9 mouse cellular contexts compared by ENCODE assay signal in genomic region chr16:10565278-10565885, GRCm38 (mm10). TPM values are rescaled to one million over a fixed set of nuclear protein-coding genes. Genes with fewer than 3 reads are reported as not detected.
DNase-seq lines count a peak whose midpoint lies in the region; ATAC-seq and TF ChIP-seq lines count a peak whose summit lies in the region.
"Had no signal": no experiment of that assay in that cellular context is flagged by ENCODE, and none has a peak within 500 bp of the region (broad histone marks: within the 10 kb centered on the region; RNA-seq: fewer than 3 reads in every experiment).

No protein-coding gene starts in this region.

- no peaks in the 10 kb centered on the region for H3K27me3 ChIP-seq in G1E (ENCODE audit: insufficient read depth, low read length)
- H3K27me3 ChIP-seq in forebrain, embryonic 10.5 days (ENCODE audit: poor library complexity, severe bottlenecking): no peaks in the 10 kb centered on the region
- no peaks in the 10 kb centered on the region for H3K27me3 ChIP-seq in lung, embryonic 16.5 days (ENCODE audit: control insufficient read depth, insufficient read depth, low read depth, low read length)

- peaks cover 85% of the 10 kb centered on the region for H3K36me3 ChIP-seq in G1E (replicated peaks)
- H3K36me3 ChIP-seq in forebrain, embryonic 10.5 days (replicated peaks): peaks cover 25% of the 10 kb centered on the region
- H3K36me3 ChIP-seq in lung, embryonic 16.5 days (ENCODE audit: control insufficient read depth, insufficient read depth, low read length): peaks cover 5% of the 10 kb centered on the region; the same call in 1 of the 2 replicates

- no peak overlapping the region for H3K27ac ChIP-seq in forebrain, embryonic 10.5 days
- H3K27ac ChIP-seq in lung, embryonic 16.5 days (ENCODE audit: low read length): no peak overlapping the region
- H3K27ac ChIP-seq: macrophage had no signal

- peak; percentile 95 for TF ChIP-seq CTCF in G1E (IDR thresholded peaks at IDR 0.05; ENCODE audit: low read depth, low read length)

- H3K4me2 ChIP-seq in lung, embryonic 16.5 days (ENCODE audit: low read depth, low read length): no peak overlapping the region

- H3K9ac ChIP-seq in lung, embryonic 16.5 days (ENCODE audit: low read length): no peak overlapping the region

- DNase-seq in G1E (ENCODE audit: low spot score): peak; percentile 74
- peak; percentile 57 for DNase-seq in c-Kit-positive CD71-negative TER-119-negative erythroid progenitor cells, embryonic 14.5 days (ENCODE audit: low read depth)
- peak; percentile 69 for DNase-seq in forebrain, embryonic 10.5 days (ENCODE audit: extremely low spot score, low spot score)
- DNase-seq in heart, postnatal 25 days (ENCODE audit: low spot score): peak; percentile 20
- peak; percentile 78 to 84 for DNase-seq in kidney, postnatal 4 days
- DNase-seq in ovary, postnatal 36 days (ENCODE audit: low spot score): peak; percentile 67
- peak; percentile 82 for DNase-seq in thymus, postnatal 14 days

- WGBS in forebrain, embryonic 10.5 days: 40% methylated on average over 4 of the region's 4 CpGs
- WGBS in lung, embryonic 16.5 days: 32% methylated on average over 4 of the region's 4 CpGs

- intact Hi-C loops in heart, postnatal 25 days (cut with DNase I): loop anchor here (5.0 kb wide), 1 partner anchor 467 kb away; no protein-coding TSS in a partner anchor

- no peak overlapping the region for H3K4me3 ChIP-seq in G1E (ENCODE audit: low read depth, low read length)
- H3K4me3 ChIP-seq in forebrain, embryonic 10.5 days: no peak overlapping the region
- no peak overlapping the region for H3K4me3 ChIP-seq in lung, embryonic 16.5 days (ENCODE audit: low read length)

- peaks cover 8% of the 10 kb centered on the region for H3K4me1 ChIP-seq in G1E (ENCODE audit: insufficient read depth, low read depth, low read length)
- peaks cover 10% of the 10 kb centered on the region for H3K4me1 ChIP-seq in forebrain, embryonic 10.5 days
- no peaks in the 10 kb centered on the region for H3K4me1 ChIP-seq in lung, embryonic 16.5 days (replicated peaks; ENCODE audit: control insufficient read depth, insufficient read depth, low read length)

- no peaks in the 10 kb centered on the region for H3K9me3 ChIP-seq in G1E (replicated peaks)
- no peaks in the 10 kb centered on the region for H3K9me3 ChIP-seq in forebrain, embryonic 10.5 days
- H3K9me3 ChIP-seq in lung, embryonic 16.5 days (ENCODE audit: control insufficient read depth, low read length): no peaks in the 10 kb centered on the region

- peak; percentile 40 for ATAC-seq in G1E (ENCODE audit: extremely low read depth, insufficient number of reproducible peaks, low FRiP score, poor library complexity, severe bottlenecking)
- peak; percentile 74; the same call in 1 of the 2 replicates for ATAC-seq in lung, embryonic 16.5 days (ENCODE audit: low read depth)

RNA-seq across cellular contexts. Expression of gene Clec16a, which starts 20.2 kb away (rescaled TPM):
- total RNA-seq in G1E (2014; fragmentation: Nextera tagmentation) (47.7 and 47.9 TPM in 2 replicates), G1E (2017) (11.9 and 12.6 TPM in 2 replicates)
- polyA plus RNA-seq in G1E (2012): 15.4 and 18.1 TPM in 2 replicates
- 26.0 and 29.7 TPM in 2 replicates for polyA plus RNA-seq in forebrain, embryonic 10.5 days (2016; fragmentation: Nextera tagmentation; extraction: Ambion mirVana)
- total RNA-seq in heart, postnatal 25 days (2021): 10 to 100 TPM; 55.1 to 56.0 TPM
- 27.3 and 30.6 TPM in 2 replicates for polyA plus RNA-seq in lung, embryonic 16.5 days (2015; fragmentation: Nextera tagmentation; extraction: Ambion mirVana)

RNA-seq across cellular contexts. Expression of gene Dexi, which starts 22.5 kb away (rescaled TPM):
- total RNA-seq in G1E (2014; fragmentation: Nextera tagmentation) (7.1 and 12.1 TPM in 2 replicates), G1E (2017) (5.0 and 7.5 TPM in 2 replicates)
- polyA plus RNA-seq in G1E (2012): 20.2 and 23.2 TPM in 2 replicates
- polyA plus RNA-seq in forebrain, embryonic 10.5 days (2016; fragmentation: Nextera tagmentation; extraction: Ambion mirVana): 14.1 and 14.6 TPM in 2 replicates
- total RNA-seq in heart, postnatal 25 days (2021): 10 to 100 TPM; 34.6 to 37.4 TPM
- polyA plus RNA-seq in lung, embryonic 16.5 days (2015; fragmentation: Nextera tagmentation; extraction: Ambion mirVana): 9.7 and 16.2 TPM in 2 replicates

Comparison
In these comparisons a context has a peak if more than half of its experiments do, and no peak if none do; other contexts are left out.
1. DNase-seq: peak in every context shown above with its lines; median percentile 82 in thymus, postnatal 14 days; 81 in kidney, postnatal 4 days; 74 in G1E; 69 in forebrain, embryonic 10.5 days; 67 in ovary, postnatal 36 days; 57 in c-Kit-positive CD71-negative TER-119-negative erythroid progenitor cells, embryonic 14.5 days; 20 in heart, postnatal 25 days.